Mouse (Mus musculus) thymus, postnatal 10 days (tissue): ENCODE measurements around the gene Pik3r5.

Experiments used
- DNase-seq, 2 experiments: peaks; one replicate each; pipeline ENCODE4 v3.0.0; 2021; ENCODE audit warnings: low spot score in 2 of 2

Gene Pik3r5

DNA sequence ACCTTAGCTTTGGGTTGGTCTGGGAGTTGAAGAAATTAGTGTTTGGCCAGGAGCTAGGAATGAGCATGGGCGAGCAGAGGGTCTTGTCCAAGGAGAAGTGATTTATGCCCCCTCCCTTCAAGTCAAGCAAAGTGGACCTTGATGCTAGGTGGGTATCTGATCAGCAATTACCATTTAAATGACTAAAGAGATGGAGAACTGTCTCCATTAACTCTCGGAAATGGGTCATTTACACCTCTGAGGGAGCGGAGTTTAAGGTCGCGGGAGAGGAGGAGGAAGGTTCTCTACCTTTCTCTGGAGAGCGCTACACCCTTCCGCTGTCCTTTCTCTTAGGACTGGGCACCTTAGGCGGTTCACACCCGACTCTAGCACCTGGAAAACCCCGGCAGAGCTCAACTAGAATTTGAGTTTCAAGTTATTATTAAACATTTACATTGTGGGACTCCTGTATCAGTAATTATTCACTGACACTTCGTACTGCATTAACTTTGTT is 31.1 kb upstream of the Pik3r5 start, which contains the start of gene Ntn1:
TSS of gene Ntn1 (minus strand) at position 97 of the 493 bp plus-strand sequence.
- no peak for DNase-seq

- no peak for DNase-seq
Observed at GRCm38 (mm10) chr11:68401428-68401827, 30.5 kb upstream of the Pik3r5 start.

DNA sequence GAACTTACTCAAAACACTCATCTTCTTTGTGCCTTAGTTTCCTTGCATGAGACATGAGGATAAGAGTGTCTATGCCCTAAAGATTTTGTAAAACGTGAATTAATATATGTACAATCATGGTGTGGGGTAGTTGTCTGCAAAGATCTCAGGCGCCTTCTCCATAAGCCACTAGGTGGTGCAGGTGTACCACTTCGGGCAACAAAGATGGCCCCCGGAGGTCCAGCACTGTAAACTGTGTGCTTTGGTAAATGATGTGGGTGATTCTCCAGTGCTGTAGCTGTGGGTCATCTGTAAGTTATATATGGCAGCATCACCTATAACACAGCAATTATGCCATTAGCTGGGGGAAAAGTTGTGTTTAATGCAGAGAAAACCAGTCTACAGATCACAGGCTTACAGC is 27.7 kb upstream of the Pik3r5 start:
- DNase-seq, result peak; percentile 22 to 68

GRCm38 (mm10) chr11:68405576-68405975 is 26.3 kb upstream of the Pik3r5 start:
- no peak for DNase-seq

DNA sequence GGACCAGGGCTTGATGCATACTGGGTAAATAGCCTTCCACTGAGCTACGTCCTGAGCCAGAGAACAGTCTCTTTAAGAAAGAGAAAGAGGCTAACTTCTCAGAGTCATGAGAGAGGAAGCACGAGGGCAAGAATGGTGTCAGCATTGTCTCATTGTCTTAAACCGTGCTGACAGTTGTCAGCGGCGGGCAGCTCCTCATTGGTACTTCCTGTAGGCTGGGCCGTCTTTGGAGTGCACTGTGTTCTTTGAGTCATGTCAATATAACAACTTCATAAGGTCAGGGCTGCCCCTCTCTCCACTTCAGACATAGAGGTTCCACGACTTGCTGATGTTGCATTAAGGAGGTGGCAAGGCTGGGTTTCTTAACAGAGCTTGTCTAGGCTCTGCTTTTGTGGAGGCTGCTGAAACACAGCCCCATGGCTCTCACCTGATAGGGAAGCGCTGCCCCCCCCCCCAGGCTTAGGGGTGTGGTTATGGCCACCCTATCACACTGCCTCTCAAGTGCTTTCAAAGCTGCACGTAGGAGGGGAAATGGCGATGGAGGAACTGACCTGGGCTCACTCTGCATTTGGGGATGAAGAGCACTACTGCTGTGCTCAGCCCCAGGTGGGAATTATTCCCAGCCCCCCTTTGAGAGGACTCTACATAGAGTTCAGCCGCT is 24.5 kb upstream of the Pik3r5 start:
- no peak for DNase-seq

- DNase-seq, result peak; percentile 66 to 91
Observed at GRCm38 (mm10) chr11:68408127-68408526, 23.8 kb upstream of the Pik3r5 start.

GRCm38 (mm10) chr11:68417001-68417400 is 14.9 kb upstream of the Pik3r5 start:
- no peak for DNase-seq

GRCm38 (mm10) chr11:68417831-68418230 is 14.1 kb upstream of the Pik3r5 start:
- DNase-seq, result peak; percentile 80 to 81

GRCm38 (mm10) chr11:68425492-68426315 is 6.2 kb upstream of the Pik3r5 start:
- DNase-seq, result no peak

- DNase-seq, result peak; percentile 35 to 47
Observed at GRCm38 (mm10) chr11:68427083-68427570, 4.8 kb upstream of the Pik3r5 start.

GRCm38 (mm10) chr11:68430662-68431061 is 1.3 kb upstream of the Pik3r5 start:
- DNase-seq, result peak; percentile 63 to 70

GRCm38 (mm10) chr11:68432361-68433021 is 570 bp downstream of the Pik3r5 start:
- DNase-seq, result peak; percentile 34 to 50

GRCm38 (mm10) chr11:68433534-68433933 is 1.6 kb downstream of the Pik3r5 start:
- no peak for DNase-seq

- DNase-seq, result no peak
Observed at GRCm38 (mm10) chr11:68434697-68435096, 2.8 kb downstream of the Pik3r5 start.

DNA sequence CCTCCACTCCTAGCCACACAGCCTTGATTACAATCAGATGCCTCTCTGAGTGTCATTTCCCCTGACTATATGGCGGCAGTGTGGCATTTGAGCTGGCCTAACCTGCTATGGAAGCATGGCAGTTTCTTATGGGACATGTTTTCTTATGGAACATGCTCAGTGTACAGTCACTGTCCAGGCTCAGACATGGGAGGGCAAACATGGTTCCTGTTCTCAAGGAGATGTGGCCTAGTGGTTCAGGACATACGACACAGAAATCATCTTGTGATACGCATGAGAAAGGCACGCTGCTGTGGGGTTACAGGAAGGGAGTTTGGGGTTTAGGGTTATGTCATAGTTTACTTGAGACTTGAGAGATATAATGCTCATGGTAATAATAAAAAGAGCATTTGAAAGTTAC is 3.7 kb downstream of the Pik3r5 start:
- no peak for DNase-seq

GRCm38 (mm10) chr11:68436376-68436775 is 4.5 kb downstream of the Pik3r5 start:
- DNase-seq, result no peak

DNA sequence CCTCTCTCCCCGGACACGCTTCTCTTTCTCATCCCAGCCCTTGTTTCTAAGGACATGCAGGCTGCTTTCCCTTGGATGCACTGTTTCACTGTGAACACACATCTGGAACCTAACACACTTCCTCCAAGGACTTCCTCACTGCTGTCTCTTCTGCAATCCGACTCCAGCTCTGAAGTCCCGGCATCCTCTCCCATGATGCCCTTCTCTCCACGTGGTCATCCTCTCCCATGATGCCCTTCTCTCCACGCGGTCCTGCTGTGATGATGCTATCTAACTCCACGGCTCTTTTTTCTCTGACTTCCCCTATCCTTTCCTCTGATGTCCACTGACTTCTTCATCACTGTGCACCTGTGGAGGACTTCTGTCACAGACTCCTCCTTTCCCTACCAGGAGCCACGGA is 8.2 kb downstream of the Pik3r5 start:
- no peak for DNase-seq

- no peak for DNase-seq
Observed at GRCm38 (mm10) chr11:68440965-68441364, 9.0 kb downstream of the Pik3r5 start.

DNA sequence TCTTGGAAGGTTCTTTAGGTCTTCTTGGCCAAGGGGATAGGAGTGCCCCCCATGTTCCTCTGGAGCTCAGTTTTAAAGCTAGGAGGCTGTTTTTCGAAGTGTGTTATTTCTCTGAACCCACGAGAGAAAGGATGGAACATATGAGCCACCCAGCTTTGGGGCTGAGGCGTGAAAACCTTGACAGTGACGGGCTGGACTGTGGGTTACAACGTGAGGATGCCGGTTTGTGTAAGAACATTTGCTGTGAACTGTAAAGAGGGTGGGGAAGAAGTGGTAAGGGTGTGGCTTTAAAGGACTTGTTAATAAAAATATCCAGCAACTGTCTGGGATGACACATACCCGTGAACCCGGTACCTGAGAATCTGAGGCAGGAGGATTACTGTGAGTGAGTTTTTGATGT is 10.4 kb downstream of the Pik3r5 start:
- no peak for DNase-seq

DNA sequence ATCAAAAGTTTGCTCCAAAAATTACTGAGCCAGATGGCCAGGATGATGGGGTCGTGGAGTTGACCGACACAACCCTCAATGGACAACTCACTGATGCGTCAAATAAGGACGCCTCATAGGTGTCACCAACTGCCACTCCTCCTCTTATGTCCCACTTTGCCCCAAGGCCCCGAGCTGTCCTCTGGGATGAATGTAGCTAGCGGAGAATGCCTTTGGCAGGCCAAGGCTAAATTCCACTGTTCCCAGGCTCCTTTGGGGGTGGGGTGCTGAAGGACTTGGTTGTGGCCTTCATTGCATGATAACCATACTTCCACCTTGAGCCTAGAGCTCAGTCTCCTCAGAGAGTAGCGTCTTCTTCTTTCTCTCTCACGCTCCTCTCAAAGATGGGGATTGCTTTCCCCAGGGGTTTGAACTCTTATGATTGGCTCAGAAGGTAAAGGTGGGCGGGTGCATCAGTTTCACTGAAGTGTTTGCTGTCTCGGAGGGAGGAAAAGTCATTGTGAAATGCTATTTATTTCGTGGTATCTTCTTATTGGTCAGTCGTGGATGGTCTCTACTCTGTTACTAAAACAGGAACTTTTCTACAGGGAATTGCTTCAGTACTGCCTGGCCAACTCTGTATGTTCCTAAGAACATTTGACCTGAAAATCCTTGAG is 11.2 kb downstream of the Pik3r5 start:
- no peak for DNase-seq

DNA sequence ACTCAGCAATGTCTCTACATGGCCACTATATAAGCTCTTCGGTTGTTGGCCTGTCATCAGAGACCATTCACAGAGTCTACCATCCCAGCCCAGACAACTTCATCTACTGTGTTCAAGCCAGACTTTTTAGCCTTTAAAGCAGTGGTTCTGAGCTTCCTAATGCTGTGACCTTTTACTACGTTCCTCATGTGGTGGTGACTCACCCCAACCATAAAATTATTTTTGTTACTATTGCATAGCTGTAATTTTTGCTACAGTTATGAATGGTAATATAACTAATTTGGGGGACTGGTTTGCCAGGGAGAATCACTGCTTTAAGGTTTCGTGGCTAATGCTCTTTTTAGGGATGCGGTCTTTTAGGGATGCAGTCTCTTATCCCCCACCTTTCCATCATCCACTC is 14.0 kb downstream of the Pik3r5 start:
- DNase-seq, result no peak

- DNase-seq, result no peak
Observed at GRCm38 (mm10) chr11:68446547-68446946, 14.6 kb downstream of the Pik3r5 start.
